Mouse (Mus musculus): ENCODE data around the gene Gpt2. TPM values are rescaled to one million over a fixed set of nuclear protein-coding genes. Genes with fewer than 3 reads are reported as not detected.

The Gpt2 gene
- polyA plus RNA-seq, 1 experiment: 49.2 TPM

DNA sequence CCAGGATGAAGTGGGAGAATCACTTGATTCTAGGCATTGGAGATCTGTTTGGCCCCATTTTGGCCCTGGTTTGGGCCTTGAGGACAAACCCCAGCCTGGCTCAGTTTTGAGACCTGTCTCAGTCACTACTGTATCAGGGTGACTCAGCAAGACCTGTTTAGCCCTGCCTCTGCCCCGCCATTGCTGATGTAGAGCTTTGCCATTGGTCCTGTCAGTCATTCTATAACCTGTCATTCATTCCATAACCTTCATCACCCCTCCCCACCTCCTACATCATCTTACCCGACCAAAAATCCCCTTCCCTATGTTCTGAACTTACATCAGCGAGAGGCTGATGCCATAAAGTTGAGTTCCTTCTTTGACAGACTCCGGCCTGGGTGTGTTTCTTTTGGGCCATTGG lies 40.5 kb downstream of the Gpt2 start:
- Histone ChIP-seq H3K27ac (ENCODE audit: insufficient read depth, low read length) (no peak overlapping the region), H3K4me3 (ENCODE audit: insufficient read depth, low read length) (no peak overlapping the region), H3K4me1 (ENCODE audit: control insufficient read depth, insufficient read depth, low read length) (peaks cover 6% of the 10 kb centered on the region; the same call in 1 of the 2 replicates)
- TF ChIP-seq CTCF (IDR thresholded peaks at IDR 0.05; ENCODE audit: extremely low read depth, insufficient read depth, low read length) (no peak), POLR2A (IDR thresholded peaks at IDR 0.05; ENCODE audit: extremely low read depth, insufficient read depth, low read length) (no peak)

DNA sequence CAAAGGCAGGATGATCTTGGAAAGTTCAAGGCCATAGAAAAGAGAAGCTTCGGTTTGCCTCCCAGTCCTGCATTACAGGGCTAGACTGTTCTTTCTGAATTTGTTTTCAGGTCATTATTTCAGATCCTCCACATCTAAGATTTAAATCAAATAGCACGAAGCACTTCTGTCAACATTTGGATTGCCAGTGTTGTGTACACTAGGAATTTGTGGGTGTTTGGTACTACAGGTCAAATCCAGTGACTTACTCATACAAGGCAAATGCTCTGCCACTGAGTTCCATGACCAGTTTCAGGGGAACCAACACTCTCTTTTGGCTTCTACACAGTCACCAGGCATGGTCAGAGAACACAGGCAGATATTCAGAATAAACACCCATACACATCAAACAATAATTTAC lies 41.1 kb downstream of the Gpt2 start:
- H3K4me3 ChIP-seq (ENCODE audit: insufficient read depth, low read length): no peak overlapping the region
- peaks cover 6% of the 10 kb centered on the region; the same call in 1 of the 2 replicates for H3K4me1 ChIP-seq (ENCODE audit: control insufficient read depth, insufficient read depth, low read length)
- H3K27ac ChIP-seq (ENCODE audit: insufficient read depth, low read length): no peak overlapping the region
- TF ChIP-seq POLR2A (IDR thresholded peaks at IDR 0.05; ENCODE audit: extremely low read depth, insufficient read depth, low read length) (no peak), CTCF (IDR thresholded peaks at IDR 0.05; ENCODE audit: extremely low read depth, insufficient read depth, low read length) (no peak)

DNA sequence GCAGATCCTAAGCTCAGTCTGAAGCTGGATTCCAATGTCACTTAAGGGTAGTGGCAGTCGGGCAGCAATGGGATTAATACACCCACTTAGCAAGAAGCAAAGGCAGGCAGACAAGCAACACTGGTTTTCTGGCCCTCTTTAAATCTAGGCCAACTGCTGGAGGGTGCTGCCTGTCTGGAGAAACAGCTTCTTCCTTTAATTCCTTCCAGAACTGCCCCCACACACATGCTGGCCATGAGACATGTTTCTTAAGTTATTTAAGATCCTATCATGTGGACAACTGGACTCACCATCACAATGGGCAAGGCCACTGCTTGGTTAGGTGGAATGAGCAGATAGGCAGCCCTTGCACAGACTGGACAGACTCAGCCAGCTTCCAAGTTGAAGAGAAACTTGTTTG lies 41.8 kb downstream of the Gpt2 start:
- Histone ChIP-seq H3K27ac (ENCODE audit: insufficient read depth, low read length) (no peak overlapping the region), H3K4me3 (ENCODE audit: insufficient read depth, low read length) (no peak overlapping the region), H3K4me1 (ENCODE audit: control insufficient read depth, insufficient read depth, low read length) (0 out of 2 replicates have a peak, but pooled peaks cover 5% of the 10 kb centered on the region)
- TF ChIP-seq CTCF (IDR thresholded peaks at IDR 0.05; ENCODE audit: extremely low read depth, insufficient read depth, low read length) (no peak), POLR2A (IDR thresholded peaks at IDR 0.05; ENCODE audit: extremely low read depth, insufficient read depth, low read length) (no peak)

DNA sequence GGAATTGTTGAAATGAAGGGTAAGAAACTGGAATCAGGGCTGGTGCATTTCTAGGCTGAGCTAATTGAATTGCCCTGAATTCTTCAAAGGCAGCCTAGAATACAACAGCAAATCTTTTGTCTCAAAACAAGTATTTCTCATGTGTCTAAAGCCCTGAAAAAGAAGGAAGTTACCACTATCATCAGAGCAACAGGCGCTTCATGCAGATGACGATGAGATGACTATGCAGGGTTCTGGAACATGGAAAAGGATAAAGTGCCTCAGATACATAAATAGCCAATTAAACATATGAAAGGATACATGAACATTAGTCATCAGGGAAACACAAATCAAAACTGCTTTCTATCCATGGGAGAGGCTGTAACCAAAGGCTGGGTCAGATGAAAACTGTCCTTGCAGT lies 44.0 kb downstream of the Gpt2 start:
- TF ChIP-seq POLR2A (IDR thresholded peaks at IDR 0.05; ENCODE audit: extremely low read depth, insufficient read depth, low read length) (no peak), CTCF (IDR thresholded peaks at IDR 0.05; ENCODE audit: extremely low read depth, insufficient read depth, low read length) (no peak)
- H3K4me3 ChIP-seq (ENCODE audit: insufficient read depth, low read length): no peak overlapping the region
- 0 out of 2 replicates have a peak, but pooled peaks cover 5% of the 10 kb centered on the region for H3K4me1 ChIP-seq (ENCODE audit: control insufficient read depth, insufficient read depth, low read length)
- no peak overlapping the region for H3K27ac ChIP-seq (ENCODE audit: insufficient read depth, low read length)

DNA sequence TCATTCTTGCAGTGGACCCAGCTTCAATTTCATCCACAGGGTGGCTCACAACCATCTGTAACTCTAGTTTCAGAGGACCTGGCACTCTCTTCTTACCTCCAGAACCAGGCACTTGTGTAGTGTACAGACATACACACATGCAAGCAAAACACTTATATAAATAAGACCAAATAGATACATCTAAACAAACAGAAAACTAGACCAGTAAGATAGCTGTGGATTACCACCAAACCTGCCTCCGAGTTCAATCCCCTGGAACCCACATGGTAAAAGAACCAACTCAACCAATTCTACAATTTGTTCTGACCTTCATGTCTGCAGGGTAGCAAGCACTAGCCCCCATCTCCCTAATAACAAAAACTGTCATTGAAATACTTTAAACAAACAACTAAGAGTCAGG lies 59.6 kb downstream of the Gpt2 start:
- Histone ChIP-seq H3K4me1 (ENCODE audit: control insufficient read depth, insufficient read depth, low read length) (peaks cover 3% of the 10 kb centered on the region), H3K4me3 (ENCODE audit: insufficient read depth, low read length) (no peak overlapping the region), H3K27ac (ENCODE audit: insufficient read depth, low read length) (no peak overlapping the region)
- TF ChIP-seq POLR2A (IDR thresholded peaks at IDR 0.05; ENCODE audit: extremely low read depth, insufficient read depth, low read length) (no peak), CTCF (IDR thresholded peaks at IDR 0.05; ENCODE audit: extremely low read depth, insufficient read depth, low read length) (no peak)

DNA sequence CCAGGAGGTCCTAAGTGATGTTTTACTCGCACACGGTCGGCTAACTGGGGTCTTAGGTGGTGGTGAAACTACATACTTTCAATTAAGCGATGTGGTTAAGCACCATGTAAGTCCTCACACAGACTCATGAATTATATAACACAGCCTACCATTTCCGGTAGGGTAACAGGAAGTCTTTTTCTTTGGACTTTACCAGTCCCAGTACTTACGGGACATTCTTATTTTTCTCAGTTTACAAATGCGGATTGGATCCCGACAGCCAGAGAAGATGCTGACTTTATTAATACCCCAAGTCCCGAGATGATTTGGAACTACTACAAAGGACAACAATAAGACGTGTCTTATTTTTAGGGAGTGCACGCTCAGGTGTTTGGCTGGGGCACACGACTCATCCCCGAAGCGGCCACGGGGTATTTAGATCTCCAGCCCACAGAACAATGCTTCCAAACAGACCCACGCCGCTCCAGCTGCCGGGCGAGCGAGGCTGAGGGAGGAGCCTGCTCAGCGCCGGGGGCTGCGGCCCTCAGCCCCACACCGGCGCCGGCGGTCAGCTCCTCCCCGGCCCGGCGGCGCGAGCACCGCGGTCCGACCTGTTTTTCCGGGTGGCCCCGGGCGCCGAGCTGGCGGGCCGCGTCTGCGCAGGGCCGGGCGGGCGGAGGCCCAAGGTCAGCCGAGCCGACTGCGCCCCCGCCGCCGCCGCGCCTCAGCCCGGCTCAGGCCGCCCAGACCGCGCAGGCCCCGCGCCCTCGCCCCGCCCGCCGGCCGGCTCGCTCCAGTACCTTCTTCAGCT lies 62.2 kb downstream of the Gpt2 start:
- TF ChIP-seq POLR2A (IDR thresholded peaks at IDR 0.05; ENCODE audit: extremely low read depth, insufficient read depth, low read length) (no peak), CTCF (IDR thresholded peaks at IDR 0.05; ENCODE audit: extremely low read depth, insufficient read depth, low read length) (no peak)
- Histone ChIP-seq H3K27ac (ENCODE audit: insufficient read depth, low read length) (peak overlapping the region; percentile 88), H3K4me1 (ENCODE audit: control insufficient read depth, insufficient read depth, low read length) (peaks cover 3% of the 10 kb centered on the region), H3K4me3 (ENCODE audit: insufficient read depth, low read length) (peak overlapping the region; percentile 98)

DNA sequence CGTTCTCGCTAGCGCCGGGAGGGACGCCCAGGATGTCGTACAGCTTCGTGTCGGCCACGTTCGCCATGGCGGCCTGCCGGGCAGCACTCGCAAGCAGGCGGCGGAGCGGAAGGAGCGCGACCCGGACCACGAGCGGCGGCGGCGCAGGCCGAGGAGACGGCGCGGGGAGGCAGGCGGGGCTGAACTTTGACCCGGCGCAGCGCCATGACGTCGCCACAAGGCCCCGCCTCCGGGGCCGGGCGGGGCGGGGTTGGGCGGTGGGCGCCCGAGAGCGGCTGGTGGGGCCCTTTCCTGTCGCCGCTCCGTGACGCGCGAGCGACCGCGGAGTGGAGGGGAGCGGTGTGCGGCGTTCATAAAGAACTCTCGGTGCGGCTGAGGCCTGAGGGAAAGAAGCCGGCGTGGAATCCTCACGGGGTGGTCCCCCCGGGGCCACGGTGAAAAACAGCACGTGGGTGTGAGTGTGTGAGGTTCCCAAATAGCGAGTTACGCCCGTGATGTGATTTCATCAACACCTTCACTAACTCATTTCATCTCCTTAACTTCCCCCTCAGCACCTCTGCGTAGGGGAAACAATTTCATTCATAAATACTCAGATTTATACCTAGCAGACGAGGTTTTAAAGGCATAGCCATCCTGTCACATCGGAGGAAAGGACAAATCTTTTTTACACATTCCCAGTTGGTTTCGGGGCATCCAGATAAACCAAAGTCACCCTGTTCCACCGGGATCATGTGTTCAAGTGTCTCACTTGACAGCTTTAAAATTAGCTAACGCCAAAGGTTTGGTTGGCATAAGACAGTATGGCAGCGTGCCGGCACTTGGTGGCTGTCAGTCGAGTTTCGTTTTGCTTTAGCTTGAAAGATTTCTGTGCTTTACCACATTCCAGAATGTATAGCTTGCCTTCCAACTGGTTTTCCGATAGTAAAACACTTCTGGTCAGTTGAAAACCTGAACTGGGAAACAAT lies 63.1 kb downstream of the Gpt2 start, which contains the start of gene Dnaja2:
Gene Dnaja2 (minus strand): TSS at position 164 of the 965 bp plus-strand sequence.
- H3K4me1 ChIP-seq (ENCODE audit: control insufficient read depth, insufficient read depth, low read length): peaks cover 3% of the 10 kb centered on the region
- H3K4me3 ChIP-seq (ENCODE audit: insufficient read depth, low read length): peak within 1 kb of the TSS; percentile 98
- TF ChIP-seq POLR2A (IDR thresholded peaks at IDR 0.05; ENCODE audit: extremely low read depth, insufficient read depth, low read length) (peak; percentile 60; the same call in 1 of the 2 replicates), CTCF (IDR thresholded peaks at IDR 0.05; ENCODE audit: extremely low read depth, insufficient read depth, low read length) (no peak)
- peak within 1 kb of the TSS; percentile 88 for H3K27ac ChIP-seq (ENCODE audit: insufficient read depth, low read length)

DNA sequence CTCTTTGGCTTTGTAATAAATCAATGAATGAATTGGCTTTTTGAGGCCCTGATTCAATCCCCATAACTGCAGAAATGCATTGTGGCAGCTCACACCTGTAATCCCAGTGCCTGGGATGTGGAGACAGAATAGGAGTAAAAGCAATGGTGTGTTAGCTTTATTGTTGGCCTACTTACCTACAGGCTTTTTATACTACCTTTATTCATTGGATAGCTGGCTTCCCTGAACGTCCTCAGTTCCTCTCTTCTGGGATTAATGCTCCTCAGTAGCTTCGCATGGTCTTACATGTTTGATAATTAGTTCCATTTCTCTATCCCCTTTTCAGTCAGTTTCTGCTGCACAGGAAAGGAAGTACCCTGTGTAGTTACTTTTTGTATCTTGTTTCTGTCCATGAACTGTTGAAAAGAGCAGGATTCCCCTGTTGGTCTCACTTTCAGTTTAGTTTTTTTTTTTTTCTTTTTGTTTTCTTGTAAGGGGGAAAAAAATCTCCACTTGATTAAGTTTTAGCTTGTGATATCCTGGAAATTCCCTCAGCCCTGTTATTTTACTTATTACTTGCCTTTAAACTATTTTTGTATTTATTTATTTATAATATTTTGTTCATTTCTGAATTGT lies 64.7 kb downstream of the Gpt2 start:
- Histone ChIP-seq H3K27ac (ENCODE audit: insufficient read depth, low read length) (no peak overlapping the region), H3K4me1 (ENCODE audit: control insufficient read depth, insufficient read depth, low read length) (peaks cover 1% of the 10 kb centered on the region; the same call in 1 of the 2 replicates), H3K4me3 (ENCODE audit: insufficient read depth, low read length) (no peak overlapping the region)
- TF ChIP-seq CTCF (IDR thresholded peaks at IDR 0.05; ENCODE audit: extremely low read depth, insufficient read depth, low read length) (no peak), POLR2A (IDR thresholded peaks at IDR 0.05; ENCODE audit: extremely low read depth, insufficient read depth, low read length) (no peak)

DNA sequence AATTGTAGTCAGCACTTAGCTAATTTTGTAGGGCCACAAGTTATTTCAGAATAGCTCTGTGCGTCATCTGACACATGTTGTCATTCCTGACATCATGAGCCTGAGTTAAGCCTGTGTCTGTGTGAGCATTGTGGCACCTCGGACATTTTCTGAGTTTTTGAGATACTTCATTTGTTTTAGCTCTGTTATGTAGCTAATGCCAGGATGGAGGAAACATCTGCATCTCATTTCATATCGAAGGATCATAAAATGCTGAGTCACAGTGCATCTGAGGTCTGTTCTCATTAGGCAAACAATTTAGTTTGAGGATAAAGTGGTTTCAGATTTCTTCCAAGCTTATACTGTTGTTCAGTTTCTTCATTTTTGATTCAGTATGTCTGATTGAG lies 65.2 kb downstream of the Gpt2 start:
- TF ChIP-seq POLR2A (IDR thresholded peaks at IDR 0.05; ENCODE audit: extremely low read depth, insufficient read depth, low read length) (no peak), CTCF (IDR thresholded peaks at IDR 0.05; ENCODE audit: extremely low read depth, insufficient read depth, low read length) (no peak)
- no peak overlapping the region for H3K27ac ChIP-seq (ENCODE audit: insufficient read depth, low read length)
- H3K4me1 ChIP-seq (ENCODE audit: control insufficient read depth, insufficient read depth, low read length): no peaks in the 10 kb centered on the region; the same call in 1 of the 2 replicates
- H3K4me3 ChIP-seq (ENCODE audit: insufficient read depth, low read length): no peak overlapping the region

Measured in cortical plate, adult 2 months (tissue).